Mouse (Mus musculus): Measurements from ENCODE around the gene Gm21985. TPM values are rescaled to one million over a fixed set of nuclear protein-coding genes. Genes with fewer than 3 reads are reported as not detected.
"Not testable (repeated sequence)": the region's sequence is repeated elsewhere in the genome, so short reads cannot be mapped to it uniquely, and the experiment has no call there.

The Gm21985 gene
- polyA plus RNA-seq, 1 experiment from 2014 or later, result not detected

GRCm38 (mm10) chr2:112448510-112449059 lies 182.5 kb downstream of the Gm21985 start:
- DNase-seq (ENCODE audit: low spot score) (no peak), ATAC-seq (replicated peaks; ENCODE audit: low FRiP score, low TSS enrichment, low read depth) (no peak)
- Histone ChIP-seq H3K4me1 (replicated peaks; ENCODE audit: control insufficient read depth, insufficient read depth, low read length) (no peaks in the 10 kb centered on the region), H3K27me3 (replicated peaks; ENCODE audit: control insufficient read depth, insufficient read depth, low read length) (no peaks in the 10 kb centered on the region), H3K9ac (ENCODE audit: low read length) (no peak overlapping the region), H3K4me2 (ENCODE audit: low read length) (no peak overlapping the region), H3K4me3 (ENCODE audit: low read depth, low read length) (no peak overlapping the region), H3K9me3 (ENCODE audit: control insufficient read depth, low read length) (no peaks in the 10 kb centered on the region), H3K27ac (ENCODE audit: low read depth) (no peak overlapping the region), H3K36me3 (ENCODE audit: control insufficient read depth, insufficient read depth, low read length) (no peaks in the 10 kb centered on the region)

- Histone ChIP-seq H3K27ac (ENCODE audit: low read depth) (no peak overlapping the region), H3K27me3 (replicated peaks; ENCODE audit: control insufficient read depth, insufficient read depth, low read length) (no peaks in the 10 kb centered on the region), H3K4me2 (ENCODE audit: low read length) (no peak overlapping the region), H3K4me3 (ENCODE audit: low read depth, low read length) (no peak overlapping the region), H3K36me3 (ENCODE audit: control insufficient read depth, insufficient read depth, low read length) (no peaks in the 10 kb centered on the region), H3K9ac (ENCODE audit: low read length) (no peak overlapping the region), H3K4me1 (replicated peaks; ENCODE audit: control insufficient read depth, insufficient read depth, low read length) (no peaks in the 10 kb centered on the region; the same call in 1 of the 2 replicates), H3K9me3 (ENCODE audit: control insufficient read depth, low read length) (no peaks in the 10 kb centered on the region)
- no peak for ATAC-seq (replicated peaks; ENCODE audit: low FRiP score, low TSS enrichment, low read depth)
- DNase-seq (ENCODE audit: low spot score), result no peak
- 35% methylated on average over 4 of the region's 4 CpGs for WGBS
Observed at GRCm38 (mm10) chr2:112449597-112450296, 183.6 kb downstream of the Gm21985 start.

GRCm38 (mm10) chr2:112452513-112452912 lies 186.4 kb downstream of the Gm21985 start:
- not testable (repeated sequence) for H3K9ac ChIP-seq (ENCODE audit: low read length); H3K9me3 ChIP-seq (ENCODE audit: control insufficient read depth, low read length); H3K4me2 ChIP-seq (ENCODE audit: low read length); H3K27me3 ChIP-seq (replicated peaks; ENCODE audit: control insufficient read depth, insufficient read depth, low read length); H3K4me3 ChIP-seq (ENCODE audit: low read depth, low read length); H3K27ac ChIP-seq (ENCODE audit: low read depth); H3K4me1 ChIP-seq (replicated peaks; ENCODE audit: control insufficient read depth, insufficient read depth, low read length); DNase-seq (ENCODE audit: low spot score); ATAC-seq (replicated peaks; ENCODE audit: low FRiP score, low TSS enrichment, low read depth); H3K36me3 ChIP-seq (ENCODE audit: control insufficient read depth, insufficient read depth, low read length)

GRCm38 (mm10) chr2:112454125-112454861 lies 188.2 kb downstream of the Gm21985 start:
- WGBS, result 29% methylated on average over 17 of the region's 17 CpGs
- H3K4me3 ChIP-seq (ENCODE audit: low read depth, low read length), result peak overlapping the region; percentile 96
- ATAC-seq (replicated peaks; ENCODE audit: low FRiP score, low TSS enrichment, low read depth) (no peak; the same call in 1 of the 2 replicates), DNase-seq (ENCODE audit: low spot score) (no peak)
- peaks cover 8% of the 10 kb centered on the region; the same call in 1 of the 2 replicates for H3K4me1 ChIP-seq (replicated peaks; ENCODE audit: control insufficient read depth, insufficient read depth, low read length)
- no peaks in the 10 kb centered on the region for H3K9me3 ChIP-seq (ENCODE audit: control insufficient read depth, low read length)
- peak overlapping the region; percentile 91 for H3K9ac ChIP-seq (ENCODE audit: low read length)
- peak overlapping the region; percentile 74; the same call in 1 of the 2 replicates for H3K27ac ChIP-seq (ENCODE audit: low read depth)
- H3K36me3 ChIP-seq (ENCODE audit: control insufficient read depth, insufficient read depth, low read length), result no peaks in the 10 kb centered on the region
- H3K4me2 ChIP-seq (ENCODE audit: low read length), result peak overlapping the region; percentile 93
- H3K27me3 ChIP-seq (replicated peaks; ENCODE audit: control insufficient read depth, insufficient read depth, low read length), result no peaks in the 10 kb centered on the region

- H3K9me3 ChIP-seq (ENCODE audit: control insufficient read depth, low read length), result 0 out of 2 replicates have a peak, but pooled peaks cover under 1% of the 10 kb centered on the region
- H3K4me1 ChIP-seq (replicated peaks; ENCODE audit: control insufficient read depth, insufficient read depth, low read length), result peaks cover 8% of the 10 kb centered on the region; the same call in 1 of the 2 replicates
- H3K27me3 ChIP-seq (replicated peaks; ENCODE audit: control insufficient read depth, insufficient read depth, low read length), result no peaks in the 10 kb centered on the region
- ATAC-seq (replicated peaks; ENCODE audit: low FRiP score, low TSS enrichment, low read depth) (peak; percentile 99), DNase-seq (ENCODE audit: low spot score) (peak; percentile 99)
- peak within 1 kb of the TSS; percentile 93 for H3K4me2 ChIP-seq (ENCODE audit: low read length)
- H3K36me3 ChIP-seq (ENCODE audit: control insufficient read depth, insufficient read depth, low read length), result peaks cover 3% of the 10 kb centered on the region
- under 1% methylated on average over 49 of the region's 49 CpGs for WGBS
- H3K27ac ChIP-seq (ENCODE audit: low read depth), result peak within 1 kb of the TSS; percentile 74
- H3K9ac ChIP-seq (ENCODE audit: low read length), result peak within 1 kb of the TSS; percentile 91
- peak within 1 kb of the TSS; percentile 96 for H3K4me3 ChIP-seq (ENCODE audit: low read depth, low read length)
Observed at GRCm38 (mm10) chr2:112454862-112455564, 188.9 kb downstream of the Gm21985 start, which contains the start of gene Emc7. Gene Emc7, plus strand, starts transcription at chr2:112454997.

Other genes with a start within 250 kb of the Gm21985 start
- not detected in 2 replicates for gene Olfr1311, start 241.9 kb upstream of the Gm21985 start, polyA plus RNA-seq (2014; fragmentation: Nextera tagmentation; extraction: Ambion mirVana)
- not detected in 2 replicates for gene Olfr1312, start 216.1 kb upstream of the Gm21985 start, polyA plus RNA-seq (2014; fragmentation: Nextera tagmentation; extraction: Ambion mirVana)
- not detected in 2 replicates for gene Olfr1313, start 188.5 kb upstream of the Gm21985 start, polyA plus RNA-seq (2014; fragmentation: Nextera tagmentation; extraction: Ambion mirVana)
- not detected in 2 replicates for gene Olfr1314, start 169.5 kb upstream of the Gm21985 start, polyA plus RNA-seq (2014; fragmentation: Nextera tagmentation; extraction: Ambion mirVana)
- gene Olfr1315-ps1, start 150.9 kb upstream of the Gm21985 start, polyA plus RNA-seq (2014; fragmentation: Nextera tagmentation; extraction: Ambion mirVana), result not detected in 2 replicates
- not detected in 2 replicates for gene Olfr1316, start 131.3 kb upstream of the Gm21985 start, polyA plus RNA-seq (2014; fragmentation: Nextera tagmentation; extraction: Ambion mirVana)
- not detected in 2 replicates for gene Olfr1317, start 126.0 kb upstream of the Gm21985 start, polyA plus RNA-seq (2014; fragmentation: Nextera tagmentation; extraction: Ambion mirVana)
- gene Olfr1318, start 112.1 kb upstream of the Gm21985 start, polyA plus RNA-seq (2014; fragmentation: Nextera tagmentation; extraction: Ambion mirVana), result not detected in 2 replicates
- gene Lpcat4, start 26.8 kb upstream of the Gm21985 start, polyA plus RNA-seq (2014; fragmentation: Nextera tagmentation; extraction: Ambion mirVana), result 23.8 and 28.1 TPM in 2 replicates
- gene Nutm1, start 7.0 kb upstream of the Gm21985 start, polyA plus RNA-seq (2014; fragmentation: Nextera tagmentation; extraction: Ambion mirVana), result 0.08 TPM in 1 of 2 replicates, not detected in the other
- 255 and 275 TPM in 2 replicates for gene Nop10, start 4.4 kb upstream of the Gm21985 start, polyA plus RNA-seq (2014; fragmentation: Nextera tagmentation; extraction: Ambion mirVana)
- gene Slc12a6, start 489 bp upstream of the Gm21985 start, polyA plus RNA-seq (2014; fragmentation: Nextera tagmentation; extraction: Ambion mirVana), result 17.7 and 18.1 TPM in 2 replicates
- 96.7 and 105 TPM in 2 replicates for gene Emc4, start 101.7 kb downstream of the Gm21985 start, polyA plus RNA-seq (2014; fragmentation: Nextera tagmentation; extraction: Ambion mirVana)
- gene Katnbl1, start 112.9 kb downstream of the Gm21985 start, polyA plus RNA-seq (2014; fragmentation: Nextera tagmentation; extraction: Ambion mirVana), result 41.3 and 44.9 TPM in 2 replicates
- 16.9 and 17.5 TPM in 2 replicates for gene Emc7, start 188.7 kb downstream of the Gm21985 start, polyA plus RNA-seq (2014; fragmentation: Nextera tagmentation; extraction: Ambion mirVana)
- not detected in 2 replicates for gene Chrm5, start 214.5 kb downstream of the Gm21985 start, polyA plus RNA-seq (2014; fragmentation: Nextera tagmentation; extraction: Ambion mirVana)
- gene Aven, start 226.7 kb downstream of the Gm21985 start, polyA plus RNA-seq (2014; fragmentation: Nextera tagmentation; extraction: Ambion mirVana), result 7.6 and 9.1 TPM in 2 replicates